ENCODE assay signal across 18 mouse cellular contexts in genomic region chr2:157306091-157307032, GRCm38 (mm10). TPM values are rescaled to one million over a fixed set of nuclear protein-coding genes. Genes with fewer than 3 reads are reported as not detected.
A peak's percentile ranks its signal among the peaks of the same experiment; 100 is the strongest.
DNase-seq lines count a peak whose midpoint lies in the region; ATAC-seq and TF ChIP-seq lines count a peak whose summit lies in the region.
"Had no signal": no experiment of that assay in that cellular context is flagged by ENCODE, and none has a peak within 500 bp of the region (broad histone marks: within the 10 kb centered on the region; RNA-seq: fewer than 3 reads in every experiment).

No protein-coding gene starts in this region.

- TF ChIP-seq POLR2A in lung, adult 2 months (IDR thresholded peaks at IDR 0.05; ENCODE audit: borderline replicate concordance, extremely low read depth, low read depth, low read length) = no peak

- peak overlapping the region; percentile 85 for H3K27ac ChIP-seq in lung, embryonic 14.5 days (ENCODE audit: low read depth)
- H3K27ac ChIP-seq in intestine, embryonic 15.5 days = peak overlapping the region; percentile 64
- peak overlapping the region; percentile 73 for H3K27ac ChIP-seq in stomach, embryonic 16.5 days (ENCODE audit: low read length)
- H3K27ac ChIP-seq: kidney, embryonic 15.5 days; macrophage had no signal

- WGBS in lung, embryonic 14.5 days = 53% methylated on average over 7 of the region's 7 CpGs
- 57% methylated on average over 7 of the region's 7 CpGs for WGBS in lung, adult 2 months
- WGBS in intestine, embryonic 15.5 days = 35% methylated on average over 7 of the region's 7 CpGs
- WGBS in stomach, embryonic 16.5 days = 44% methylated on average over 7 of the region's 7 CpGs

- no peak overlapping the region for H3K9ac ChIP-seq in lung, embryonic 14.5 days
- no peak overlapping the region for H3K9ac ChIP-seq in intestine, embryonic 15.5 days
- H3K9ac ChIP-seq in stomach, embryonic 16.5 days (ENCODE audit: low read length) = no peak overlapping the region
- H3K9ac ChIP-seq: kidney, embryonic 15.5 days had no signal

- peak; percentile 77 for ATAC-seq in frontal cortex, adult (ENCODE audit: low TSS enrichment)
- peak; percentile 72 for ATAC-seq in lung, embryonic 14.5 days (ENCODE audit: insufficient read depth)
- peak; percentile 72 for ATAC-seq in intestine, embryonic 15.5 days
- ATAC-seq in stomach, embryonic 16.5 days (ENCODE audit: insufficient read depth, low FRiP score) = peak; percentile 78
- ATAC-seq: activated CD4-positive, CD25-positive, alpha-beta regulatory T cell, adult 4 months had no signal

- H3K36me3 ChIP-seq in lung, embryonic 14.5 days (ENCODE audit: insufficient read depth) = peaks cover 90% of the 10 kb centered on the region
- H3K36me3 ChIP-seq in intestine, embryonic 15.5 days = peaks cover 22% of the 10 kb centered on the region
- peaks cover 23% of the 10 kb centered on the region for H3K36me3 ChIP-seq in stomach, embryonic 16.5 days (ENCODE audit: control insufficient read depth, insufficient read depth, low read length)

- H3K4me1 ChIP-seq in lung, embryonic 14.5 days (ENCODE audit: insufficient read depth) = peaks cover 10% of the 10 kb centered on the region
- no peaks in the 10 kb centered on the region; the same call in none of the 2 replicates for H3K4me1 ChIP-seq in lung, adult 2 months (ENCODE audit: control insufficient read depth, insufficient read depth, low read length)
- peaks cover 6% of the 10 kb centered on the region for H3K4me1 ChIP-seq in intestine, embryonic 15.5 days (replicated peaks)
- peaks cover 12% of the 10 kb centered on the region for H3K4me1 ChIP-seq in stomach, embryonic 16.5 days (ENCODE audit: control insufficient read depth, insufficient read depth, low read length)
- H3K4me1 ChIP-seq: kidney, embryonic 15.5 days had no signal

- TF ChIP-seq CTCF in lung, embryonic 14.5 days (IDR thresholded peaks at IDR 0.05; ENCODE audit: low read depth) = no peak
- no peak for TF ChIP-seq CTCF in lung, adult 2 months (IDR thresholded peaks at IDR 0.05; ENCODE audit: insufficient read depth, low read length)

- H3K9me3 ChIP-seq in lung, embryonic 14.5 days (ENCODE audit: low read depth, low read length) = no peaks in the 10 kb centered on the region
- no peaks in the 10 kb centered on the region for H3K9me3 ChIP-seq in intestine, embryonic 15.5 days
- no peaks in the 10 kb centered on the region for H3K9me3 ChIP-seq in stomach, embryonic 16.5 days (replicated peaks; ENCODE audit: control insufficient read depth, low read length)
- H3K9me3 ChIP-seq: kidney, embryonic 15.5 days had no signal

- H3K27me3 ChIP-seq in lung, embryonic 14.5 days (ENCODE audit: insufficient read depth, low read length) = no peaks in the 10 kb centered on the region
- no peaks in the 10 kb centered on the region for H3K27me3 ChIP-seq in intestine, embryonic 15.5 days (replicated peaks)
- H3K27me3 ChIP-seq in stomach, embryonic 16.5 days (ENCODE audit: control insufficient read depth, insufficient read depth, low read length) = no peaks in the 10 kb centered on the region
- H3K27me3 ChIP-seq: kidney, embryonic 15.5 days had no signal

- no peak overlapping the region for H3K4me3 ChIP-seq in lung, embryonic 14.5 days (ENCODE audit: low read depth, low read length)
- H3K4me3 ChIP-seq in lung, adult 2 months (replicated peaks; ENCODE audit: extremely low read depth, low read depth, low read length) = no peak overlapping the region
- no peak overlapping the region for H3K4me3 ChIP-seq in intestine, embryonic 15.5 days (replicated peaks)
- no peak overlapping the region for H3K4me3 ChIP-seq in stomach, embryonic 16.5 days (replicated peaks; ENCODE audit: low read length)
- H3K4me3 ChIP-seq: kidney, embryonic 15.5 days had no signal

- intact Hi-C loops in left cerebral cortex, postnatal 36 days (cut with DNase I) = no loop called here

- H3K4me2 ChIP-seq in lung, embryonic 14.5 days = peak overlapping the region; percentile 18; the same call in 1 of the 2 replicates
- H3K4me2 ChIP-seq in intestine, embryonic 15.5 days (replicated peaks) = no peak overlapping the region
- no peak overlapping the region for H3K4me2 ChIP-seq in stomach, embryonic 16.5 days (ENCODE audit: low read depth, low read length)
- H3K4me2 ChIP-seq: kidney, embryonic 15.5 days had no signal

- no peak for DNase-seq in frontal cortex, postnatal 14 days (ENCODE audit: low spot score in 2 of 2)
- peak; percentile 69 for DNase-seq in lung, embryonic 14.5 days
- no peak for DNase-seq in lung, adult 2 months
- no peak for DNase-seq in left cerebral cortex, postnatal 36 days (ENCODE audit: low spot score in 2 of 2)
- no peak for DNase-seq in spleen, adult 18-20 months
- DNase-seq: cerebellum, postnatal 10 days; gastrocnemius, postnatal 36 days; heart, postnatal 4 days; retina, postnatal 1 day had no signal

RNA-seq across cellular contexts. Expression of gene Mroh8, which starts 27.0 kb away (rescaled TPM):
- polyA plus RNA-seq in lung, embryonic 14.5 days (2014; fragmentation: Nextera tagmentation; extraction: Ambion mirVana) = 0.43 and 0.50 TPM in 2 replicates
- 0.17 and 0.18 TPM in 2 replicates for polyA plus RNA-seq in lung, adult 2 months (2012; rRNA removed)
- polyA plus RNA-seq in intestine, embryonic 15.5 days (2015; fragmentation: Nextera tagmentation; extraction: Ambion mirVana) = 0.55 and 0.62 TPM in 2 replicates
- polyA plus RNA-seq in stomach, embryonic 16.5 days (2015; fragmentation: Nextera tagmentation; extraction: Ambion mirVana) = 0.43 and 0.50 TPM in 2 replicates
- 1 to 10 TPM; 1.8 to 1.9 TPM for total RNA-seq in left cerebral cortex, postnatal 36 days (2021)
- polyA plus RNA-seq: activated CD4-positive, CD25-positive, alpha-beta regulatory T cell, adult 4 months; macrophage had no signal

RNA-seq across cellular contexts. Expression of gene Rpn2, which starts 27.5 kb away (rescaled TPM):
- polyA plus RNA-seq in lung, embryonic 14.5 days (2014; fragmentation: Nextera tagmentation; extraction: Ambion mirVana) = 355 and 359 TPM in 2 replicates
- polyA plus RNA-seq in lung, adult 2 months (2012; rRNA removed) = 179 and 205 TPM in 2 replicates
- polyA plus RNA-seq in intestine, embryonic 15.5 days (2015; fragmentation: Nextera tagmentation; extraction: Ambion mirVana) = 331 and 342 TPM in 2 replicates
- 341 and 347 TPM in 2 replicates for polyA plus RNA-seq in stomach, embryonic 16.5 days (2015; fragmentation: Nextera tagmentation; extraction: Ambion mirVana)
- 100 to 1,000 TPM; 124 to 128 TPM for total RNA-seq in left cerebral cortex, postnatal 36 days (2021)

RNA-seq across cellular contexts. Expression of gene Ghrh, which starts 40.9 kb away (rescaled TPM):
- not detected in 2 replicates for polyA plus RNA-seq in lung, embryonic 14.5 days (2014; fragmentation: Nextera tagmentation; extraction: Ambion mirVana)
- polyA plus RNA-seq in lung, adult 2 months (2012; rRNA removed) = not detected in 2 replicates
- 0.64 and 1.00 TPM in 2 replicates for polyA plus RNA-seq in intestine, embryonic 15.5 days (2015; fragmentation: Nextera tagmentation; extraction: Ambion mirVana)
- polyA plus RNA-seq in stomach, embryonic 16.5 days (2015; fragmentation: Nextera tagmentation; extraction: Ambion mirVana) = 0.30 and 0.51 TPM in 2 replicates
- total RNA-seq in left cerebral cortex, postnatal 36 days (2021) = not detected
- total RNA-seq: gastrocnemius, postnatal 36 days; heart, postnatal 4 days; left cerebral cortex, adult 18-20 months; MEL had no signal
- polyA plus RNA-seq: activated CD4-positive, CD25-positive, alpha-beta regulatory T cell, adult 4 months; macrophage; neural tube, embryonic 11.5 days had no signal
